Mouse (Mus musculus): ENCODE measurements around the gene Dstn.

Gene Dstn

DNA sequence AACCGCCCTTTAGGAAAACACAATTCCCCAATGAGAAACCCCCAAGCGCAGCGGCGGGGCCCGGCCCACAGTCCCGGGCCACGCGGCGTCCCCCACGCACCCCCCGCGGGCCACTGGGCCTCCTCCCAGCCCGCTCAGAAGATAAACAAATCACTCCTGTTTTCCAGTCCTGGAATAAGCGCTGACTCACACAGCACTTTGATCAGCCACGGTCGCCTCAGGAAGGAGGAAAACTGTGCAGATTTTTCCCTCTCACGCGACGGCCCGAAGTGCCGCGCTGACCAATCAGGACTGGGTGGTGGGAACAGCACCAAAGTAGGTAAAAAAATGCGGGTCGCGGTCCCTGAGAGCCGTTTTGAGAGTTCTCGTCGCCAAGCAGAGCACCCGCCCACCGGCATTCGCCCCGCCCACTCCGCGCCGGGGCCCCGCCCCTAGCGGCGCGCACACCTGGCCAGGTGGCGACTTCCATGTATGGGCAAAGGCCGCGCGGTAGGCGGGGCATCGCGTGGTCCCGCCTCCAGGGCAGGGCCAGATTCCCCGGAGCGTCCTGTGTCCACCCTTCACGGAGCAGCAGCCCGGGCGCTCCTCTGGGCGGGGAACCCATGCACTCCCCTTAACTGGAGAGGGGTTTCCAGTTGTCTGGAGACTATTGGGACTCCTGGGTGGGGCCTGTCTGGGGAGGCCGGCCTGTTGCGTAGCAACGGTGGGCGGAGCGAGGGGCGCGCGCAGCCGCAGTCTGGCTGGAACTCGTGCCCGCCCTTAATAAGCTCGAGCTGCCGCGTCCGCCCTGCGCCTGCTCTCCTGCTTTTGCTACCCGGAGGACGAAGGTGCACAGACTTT is at the start of gene Dstn:
Dstn (plus strand) TSS at position 561 of the 840 bp plus-strand sequence.
- DNase-seq (ENCODE audit: low spot score in 2 of 2), result peak; percentile 96 to 97

DNA sequence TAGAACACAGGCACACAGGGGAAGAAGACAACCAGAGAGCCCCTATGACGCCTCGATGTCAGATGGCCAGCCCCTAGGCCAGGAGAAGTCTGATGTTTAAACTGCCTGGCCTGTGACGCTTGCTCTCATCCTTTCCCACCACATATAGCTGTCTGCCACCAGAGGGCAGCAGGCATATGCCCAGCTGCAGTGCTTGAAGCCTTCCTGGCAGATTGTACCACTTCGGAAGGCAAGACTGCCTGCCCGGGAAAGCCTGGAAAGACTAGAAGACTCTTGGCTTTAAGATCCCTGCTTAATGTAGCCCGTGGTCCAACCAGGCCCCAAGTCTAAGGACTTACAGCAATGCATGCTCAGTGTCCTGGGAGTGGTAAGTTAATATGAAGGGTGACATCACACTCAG is 47.8 kb upstream of the Dstn start:
- peak; percentile 89 for DNase-seq (ENCODE audit: low spot score in 2 of 2)

DNA sequence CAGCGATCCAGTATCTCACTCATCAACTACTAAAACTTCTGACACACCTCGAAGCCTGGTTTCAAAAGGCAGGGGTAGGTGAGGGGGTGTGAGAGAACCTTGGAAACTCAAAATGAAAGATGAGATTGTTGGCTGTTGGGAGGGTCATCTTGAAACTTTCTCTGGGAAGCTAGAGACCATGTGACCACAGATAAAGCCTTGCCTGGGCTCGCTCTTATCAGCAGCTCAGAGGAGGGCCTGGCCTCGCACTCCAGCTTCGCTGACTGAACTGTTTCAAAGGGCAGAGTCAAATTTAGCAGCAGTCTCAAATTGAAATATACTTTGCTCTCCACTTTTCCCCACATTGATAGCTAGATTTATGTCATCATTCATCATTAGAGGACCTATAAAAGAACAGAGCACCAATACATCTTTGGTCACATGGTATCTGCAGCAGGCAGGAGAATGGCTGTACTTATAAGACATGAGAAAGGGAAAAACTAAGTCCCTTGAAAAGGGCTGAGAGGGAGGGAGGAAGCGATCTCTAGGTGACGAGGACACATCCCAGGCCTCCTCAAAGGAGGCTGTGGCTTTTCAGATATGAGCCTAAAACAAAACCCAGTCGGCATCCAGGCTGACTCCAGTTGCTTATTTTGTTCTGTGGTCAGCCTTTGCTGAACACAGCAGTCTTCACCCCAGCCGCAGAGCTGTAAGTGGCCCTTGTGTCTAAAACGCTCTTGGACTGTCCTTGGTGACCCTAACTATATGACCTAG is 44.0 kb upstream of the Dstn start:
- no peak for DNase-seq (ENCODE audit: low spot score in 2 of 2)

DNA sequence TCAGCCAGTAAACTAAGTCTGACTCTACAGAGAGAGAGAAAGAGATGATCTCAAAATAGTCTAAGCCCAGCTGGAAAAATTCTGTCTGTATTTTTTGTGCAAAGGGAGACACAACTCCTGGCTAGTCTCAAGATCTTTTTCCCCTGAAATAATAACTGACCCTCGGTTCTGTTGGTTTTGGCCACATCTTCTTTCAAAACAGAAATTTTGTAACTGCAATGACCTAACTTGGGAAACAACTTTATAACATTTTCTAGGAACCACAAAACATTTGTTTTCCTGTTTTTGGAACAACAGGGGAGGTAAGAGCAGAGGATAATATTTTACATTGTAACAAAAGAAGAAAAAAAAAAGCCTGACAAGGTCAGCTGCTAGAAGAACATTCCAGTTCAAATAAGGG is 39.1 kb upstream of the Dstn start:
- DNase-seq (ENCODE audit: low spot score in 2 of 2), result no peak

DNA sequence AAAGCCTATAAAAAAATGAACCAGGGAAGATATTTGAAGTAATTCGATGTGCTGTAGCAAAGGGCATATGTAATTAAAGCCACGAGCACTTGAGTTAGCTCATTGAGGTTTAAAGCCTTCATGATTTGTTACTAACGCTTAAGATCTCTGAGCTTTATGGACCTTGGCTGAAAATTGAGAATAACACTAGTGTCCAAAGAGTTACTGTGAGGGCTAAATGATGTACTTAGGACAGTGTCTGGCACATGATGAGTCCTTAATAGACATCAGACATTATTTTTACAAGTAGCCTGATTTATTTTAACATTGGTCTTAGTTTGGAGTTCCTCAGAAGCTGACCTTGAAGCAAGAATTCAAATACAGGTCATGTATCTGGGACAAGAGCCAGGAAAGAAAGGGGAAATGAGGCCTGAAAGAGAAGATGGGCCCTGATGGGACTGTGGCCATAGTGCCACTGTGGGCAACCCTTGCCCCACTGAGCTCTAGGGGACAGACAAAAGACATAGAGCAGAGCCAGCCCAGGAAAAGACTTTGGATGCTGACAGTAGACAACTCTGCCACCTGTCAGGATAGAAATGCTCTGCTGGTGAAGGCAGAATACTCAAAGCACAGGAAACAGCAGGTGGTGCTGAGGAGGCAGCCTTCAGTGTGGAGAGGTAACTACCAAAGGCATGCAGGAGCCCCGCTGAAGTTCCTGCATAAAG is 38.0 kb upstream of the Dstn start:
- DNase-seq (ENCODE audit: low spot score in 2 of 2), result no peak

GRCm38 (mm10) chr2:143879311-143879710 is 35.8 kb upstream of the Dstn start:
- no peak for DNase-seq (ENCODE audit: low spot score in 2 of 2)

- peak; percentile 64 to 81 for DNase-seq (ENCODE audit: low spot score in 2 of 2)
Observed at GRCm38 (mm10) chr2:143882002-143882401, 33.1 kb upstream of the Dstn start.

DNA sequence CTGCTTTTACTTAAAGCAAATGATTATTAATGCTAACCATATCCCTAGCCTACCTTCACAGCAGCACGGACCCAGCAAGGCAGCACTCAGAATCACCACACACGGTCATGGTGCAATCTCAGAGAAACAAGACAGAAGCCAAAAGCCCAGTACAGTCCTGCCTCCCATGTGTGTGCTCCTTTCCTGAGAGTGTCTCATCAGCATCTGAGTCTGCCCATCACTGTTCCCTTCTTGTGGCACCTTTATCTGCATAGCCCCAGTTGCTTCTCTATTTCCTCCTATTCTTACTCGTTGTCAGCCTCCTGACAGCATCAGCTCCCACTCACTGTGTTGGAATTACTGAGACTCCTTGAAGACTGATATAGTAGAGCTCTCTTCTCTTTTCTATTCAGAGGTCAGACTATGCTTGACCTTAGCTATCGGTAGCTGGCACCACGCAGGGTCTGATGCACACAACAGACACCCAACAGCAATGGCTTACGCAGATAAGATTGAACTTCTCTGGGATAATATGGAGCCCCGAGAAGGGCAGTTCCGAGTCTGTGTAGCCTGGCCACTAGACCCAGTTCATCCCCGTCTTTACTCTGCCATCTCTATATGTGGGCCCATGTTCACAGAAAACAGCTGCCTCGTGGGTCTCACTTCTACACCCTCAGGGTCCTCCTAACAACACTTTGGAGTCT is 32.4 kb upstream of the Dstn start:
- DNase-seq (ENCODE audit: low spot score in 2 of 2), result no peak

DNA sequence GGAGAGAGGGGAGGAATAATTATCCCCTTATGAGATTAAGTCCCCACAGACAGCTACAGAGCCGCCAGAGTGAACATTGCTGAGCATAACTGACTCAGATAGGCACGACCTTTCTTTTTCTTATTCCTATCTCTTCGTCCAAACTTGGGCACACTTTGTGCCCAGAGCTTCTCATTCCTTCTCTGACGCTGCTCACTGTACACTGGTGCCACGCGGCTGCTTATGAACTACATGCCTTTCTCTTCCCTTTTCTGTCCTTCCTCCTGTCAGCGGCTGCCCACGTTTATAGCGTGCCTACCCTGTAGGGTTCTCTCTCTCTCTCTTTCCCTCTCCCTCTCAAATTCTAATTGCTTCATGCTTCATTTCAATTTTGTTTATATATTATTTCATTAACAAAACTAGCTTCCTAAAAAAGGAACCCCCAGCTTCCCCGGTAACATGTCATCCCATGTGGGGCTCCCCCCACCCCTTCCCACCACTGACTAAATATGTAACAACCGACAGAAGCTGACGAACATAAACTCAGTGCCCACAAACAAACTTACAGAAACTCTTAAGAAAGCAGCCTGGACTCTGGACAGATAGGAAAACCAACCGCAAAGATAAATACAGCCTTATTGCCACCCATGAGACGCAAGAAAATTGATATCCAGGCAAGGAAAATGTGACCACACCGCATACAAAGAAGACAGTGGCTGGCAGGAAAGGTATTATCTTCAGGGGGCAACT is 25.8 kb upstream of the Dstn start:
- no peak for DNase-seq (ENCODE audit: low spot score in 2 of 2)

GRCm38 (mm10) chr2:143889860-143890433 is 25.2 kb upstream of the Dstn start:
- no peak for DNase-seq (ENCODE audit: low spot score in 2 of 2)

DNA sequence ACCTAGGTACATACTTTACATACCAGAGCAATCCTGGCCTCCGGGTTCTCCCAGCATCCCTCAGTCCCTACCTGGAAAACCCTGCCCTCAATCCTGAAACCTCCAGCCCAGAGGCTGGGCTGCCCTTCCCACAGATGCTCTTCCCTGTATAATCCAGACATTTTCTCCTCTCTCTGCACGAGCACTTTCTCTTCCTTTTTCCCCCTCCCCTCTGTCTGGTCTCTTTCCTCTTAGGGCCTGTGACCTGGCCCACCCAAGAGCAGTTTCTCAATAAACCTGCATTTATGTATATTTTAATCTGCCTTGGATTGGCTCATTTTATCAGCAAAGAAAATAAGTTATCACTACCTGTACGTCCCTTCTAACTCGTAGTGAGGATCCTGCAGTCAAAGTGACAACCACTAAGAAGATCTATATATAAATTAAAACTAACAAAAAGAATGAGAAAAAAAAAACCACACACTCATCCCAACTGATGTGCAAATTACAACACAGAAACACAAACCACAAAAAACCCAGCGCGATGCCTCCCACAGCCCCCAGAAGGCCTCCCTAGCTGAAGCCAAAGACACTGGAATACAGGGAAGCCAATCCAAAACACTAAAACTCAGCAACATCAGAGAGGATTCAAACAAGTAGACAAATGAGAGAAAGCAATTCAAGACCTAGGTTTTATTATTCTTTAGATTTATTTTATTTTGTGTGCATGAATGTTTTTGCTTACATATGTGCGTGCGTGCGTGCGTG is 23.6 kb upstream of the Dstn start:
- DNase-seq (ENCODE audit: low spot score in 2 of 2), result no peak

- no peak for DNase-seq (ENCODE audit: low spot score in 2 of 2)
Observed at GRCm38 (mm10) chr2:143899470-143900220, 15.5 kb upstream of the Dstn start.

GRCm38 (mm10) chr2:143900821-143901351 is 14.2 kb upstream of the Dstn start:
- no peak for DNase-seq (ENCODE audit: low spot score in 2 of 2)

GRCm38 (mm10) chr2:143903376-143904045 is 11.6 kb upstream of the Dstn start:
- DNase-seq (ENCODE audit: low spot score in 2 of 2), result no peak

DNA sequence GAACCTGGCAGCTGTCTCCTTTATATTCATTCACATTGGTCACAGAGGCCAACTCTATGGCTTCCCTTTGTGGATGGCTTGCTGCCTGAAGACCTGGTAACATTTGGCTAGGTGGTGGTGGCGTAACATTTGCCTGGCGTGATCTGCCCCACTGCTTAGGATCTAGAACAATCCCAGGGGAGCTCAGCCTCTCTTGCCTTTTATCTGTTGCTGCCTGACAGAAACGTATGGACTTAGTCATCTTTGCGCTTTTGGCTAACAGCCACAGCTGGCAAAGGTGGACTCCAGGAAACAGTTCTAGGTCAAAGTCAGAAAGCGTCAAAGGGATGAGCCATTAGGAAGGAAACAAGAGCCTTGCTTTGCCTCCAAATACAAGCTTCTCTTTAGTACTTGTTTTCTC is 10.2 kb upstream of the Dstn start:
- DNase-seq (ENCODE audit: low spot score in 2 of 2), result no peak

DNA sequence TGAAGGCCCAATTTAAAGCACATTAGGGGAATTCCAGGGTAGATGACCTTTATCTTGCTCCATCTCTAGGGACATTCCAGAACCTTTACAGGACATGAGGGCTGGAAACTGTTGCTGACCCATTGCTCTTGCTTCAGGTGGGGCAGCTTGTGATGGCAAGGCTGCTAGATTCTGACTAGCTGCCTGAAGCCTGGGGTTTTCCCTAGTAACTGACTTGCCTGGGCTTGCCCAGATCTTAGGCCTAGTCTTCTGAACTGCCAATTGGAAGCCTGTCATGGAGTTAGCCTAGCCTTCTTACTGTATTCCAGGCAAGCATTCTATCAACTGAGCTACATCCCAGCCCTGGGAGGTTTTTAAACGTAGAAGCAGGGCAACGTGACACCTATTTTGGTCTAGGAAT is 5.9 kb upstream of the Dstn start:
- no peak for DNase-seq (ENCODE audit: low spot score in 2 of 2)

DNA sequence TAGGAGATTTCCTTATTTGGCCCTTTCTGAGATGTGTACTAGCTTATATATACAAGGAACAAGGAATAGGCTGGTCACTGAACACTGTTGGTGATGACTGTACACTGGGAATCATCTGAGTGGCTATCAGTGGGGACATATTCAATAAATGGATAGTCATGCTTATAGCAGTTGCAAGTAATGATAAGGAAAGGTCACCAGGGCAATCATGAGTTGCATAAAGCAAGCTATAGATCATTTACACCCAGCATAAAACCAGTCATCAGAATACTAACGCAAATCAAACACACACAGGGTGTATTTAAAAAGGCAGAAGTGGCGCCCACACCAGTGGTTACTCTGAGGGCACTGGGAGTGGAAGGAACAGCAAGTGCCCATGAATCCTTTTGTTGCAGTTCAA is 2.9 kb upstream of the Dstn start:
- DNase-seq (ENCODE audit: low spot score in 2 of 2), result no peak

GRCm38 (mm10) chr2:143914221-143914620 is 899 bp upstream of the Dstn start:
- no peak for DNase-seq (ENCODE audit: low spot score in 2 of 2)

Data from right cerebral cortex, postnatal 10 days (tissue).